Mouse (Mus musculus) erythroblast, embryonic 14.5 days (primary cell): ENCODE measurements around the gene Hoxb9. TPM values are rescaled to one million over a fixed set of nuclear protein-coding genes. Genes with fewer than 3 reads are reported as not detected.

Source experiments
- H3K27me3 ChIP-seq: 2 replicates; pipeline ENCODE4 v1.6.1; 2012; ENCODE audit warnings: inconsistent platforms; ENCODE audit not compliant: control insufficient read depth
- H3K36me3 ChIP-seq: 2 replicates; pipeline ENCODE4 v1.6.1; 2012; ENCODE audit warnings: mild to moderate bottlenecking, inconsistent platforms; ENCODE audit not compliant: control insufficient read depth
- H3K4me1 ChIP-seq: 2 replicates; pipeline ENCODE4 v1.6.1; 2012; ENCODE audit warnings: inconsistent platforms; ENCODE audit not compliant: control insufficient read depth
- H3K4me3 ChIP-seq: replicated peaks from 2 replicates; pipeline ENCODE3; 2012; ENCODE audit warnings: moderate library complexity, mild to moderate bottlenecking, inconsistent platforms
- H3K9me3 ChIP-seq: 2 replicates; pipeline ENCODE4 v1.6.1; 2012; ENCODE audit warnings: low read length, inconsistent platforms, mixed read lengths; ENCODE audit not compliant: control insufficient read depth
- GATA1 ChIP-seq: IDR thresholded peaks from 2 replicates; pipeline ENCODE4 v1.6.1; 2012; ENCODE audit warnings: low read length, inconsistent platforms, mixed read lengths
- TAL1 ChIP-seq: IDR thresholded peaks from 3 replicates; pipeline ENCODE4 v1.6.1; 2012; ENCODE audit warnings: low read length, inconsistent platforms, mixed read lengths
- polyA plus RNA-seq: library from polyadenylated mRNA; stranded (reverse); fragments of >175 nt; gene quantifications from 2 replicates; pipeline ENCODE4 v1.2.3, GENCODE M21; 2012

Gene Hoxb9
- polyA plus RNA-seq, 1 experiment = not detected

- peaks cover 100% of the 10 kb centered on the region for H3K27me3 ChIP-seq
- H3K4me3 ChIP-seq = no peak overlapping the region
- no peaks in the 10 kb centered on the region for H3K9me3 ChIP-seq
- TF ChIP-seq GATA1 (no peak), TAL1 (no peak)
- no peaks in the 10 kb centered on the region for H3K36me3 ChIP-seq
- no peaks in the 10 kb centered on the region for H3K4me1 ChIP-seq
These were observed 3.2 kb downstream of the Hoxb9 start for GRCm38 (mm10) chr11:96274428-96274827.

GRCm38 (mm10) chr11:96275896-96276295 lies 4.6 kb downstream of the Hoxb9 start:
- H3K36me3 ChIP-seq = no peaks in the 10 kb centered on the region
- H3K27me3 ChIP-seq = peaks cover 100% of the 10 kb centered on the region
- no peaks in the 10 kb centered on the region for H3K9me3 ChIP-seq
- TF ChIP-seq GATA1 (no peak), TAL1 (no peak)
- H3K4me1 ChIP-seq = no peaks in the 10 kb centered on the region
- no peak overlapping the region for H3K4me3 ChIP-seq

GRCm38 (mm10) chr11:96277151-96278044 lies 6.1 kb downstream of the Hoxb9 start:
- no peak overlapping the region for H3K4me3 ChIP-seq
- TF ChIP-seq GATA1 = no peak
- no peak for TF ChIP-seq TAL1
- peaks cover 100% of the 10 kb centered on the region for H3K27me3 ChIP-seq
- H3K4me1 ChIP-seq = no peaks in the 10 kb centered on the region
- no peaks in the 10 kb centered on the region for H3K9me3 ChIP-seq
- no peaks in the 10 kb centered on the region for H3K36me3 ChIP-seq

DNA sequence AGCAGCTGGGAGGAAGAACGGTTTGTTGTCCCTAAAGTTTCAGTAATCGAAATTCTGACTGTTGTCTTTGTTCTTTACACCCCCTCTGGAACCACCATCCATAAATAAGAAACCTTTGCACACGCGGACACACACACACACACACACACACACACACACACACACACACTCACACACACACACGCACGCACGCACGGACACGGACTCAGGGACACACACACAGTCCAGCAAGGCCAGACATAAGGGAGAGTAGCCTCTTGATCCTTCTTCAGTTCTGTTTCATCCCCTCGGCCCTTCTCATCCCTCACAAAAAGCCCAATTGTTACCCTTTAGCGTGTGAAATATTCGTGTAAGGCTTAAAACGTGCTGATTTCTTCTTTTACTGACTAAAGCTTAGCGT lies 7.1 kb downstream of the Hoxb9 start:
- H3K4me3 ChIP-seq = no peak overlapping the region
- H3K36me3 ChIP-seq = no peaks in the 10 kb centered on the region
- peaks cover 100% of the 10 kb centered on the region for H3K27me3 ChIP-seq
- H3K4me1 ChIP-seq = no peaks in the 10 kb centered on the region
- peaks cover 2% of the 10 kb centered on the region; the same call in 1 of the 2 replicates for H3K9me3 ChIP-seq
- TF ChIP-seq TAL1 (no peak), GATA1 (no peak)

- no peak for TF ChIP-seq GATA1
- TF ChIP-seq TAL1 = no peak
- Histone ChIP-seq H3K27me3 (peaks cover 100% of the 10 kb centered on the region), H3K4me1 (no peaks in the 10 kb centered on the region), H3K9me3 (peaks cover 2% of the 10 kb centered on the region; the same call in 1 of the 2 replicates), H3K4me3 (no peak overlapping the region), H3K36me3 (no peaks in the 10 kb centered on the region)
These were observed 7.5 kb downstream of the Hoxb9 start for GRCm38 (mm10) chr11:96278773-96279172.

DNA sequence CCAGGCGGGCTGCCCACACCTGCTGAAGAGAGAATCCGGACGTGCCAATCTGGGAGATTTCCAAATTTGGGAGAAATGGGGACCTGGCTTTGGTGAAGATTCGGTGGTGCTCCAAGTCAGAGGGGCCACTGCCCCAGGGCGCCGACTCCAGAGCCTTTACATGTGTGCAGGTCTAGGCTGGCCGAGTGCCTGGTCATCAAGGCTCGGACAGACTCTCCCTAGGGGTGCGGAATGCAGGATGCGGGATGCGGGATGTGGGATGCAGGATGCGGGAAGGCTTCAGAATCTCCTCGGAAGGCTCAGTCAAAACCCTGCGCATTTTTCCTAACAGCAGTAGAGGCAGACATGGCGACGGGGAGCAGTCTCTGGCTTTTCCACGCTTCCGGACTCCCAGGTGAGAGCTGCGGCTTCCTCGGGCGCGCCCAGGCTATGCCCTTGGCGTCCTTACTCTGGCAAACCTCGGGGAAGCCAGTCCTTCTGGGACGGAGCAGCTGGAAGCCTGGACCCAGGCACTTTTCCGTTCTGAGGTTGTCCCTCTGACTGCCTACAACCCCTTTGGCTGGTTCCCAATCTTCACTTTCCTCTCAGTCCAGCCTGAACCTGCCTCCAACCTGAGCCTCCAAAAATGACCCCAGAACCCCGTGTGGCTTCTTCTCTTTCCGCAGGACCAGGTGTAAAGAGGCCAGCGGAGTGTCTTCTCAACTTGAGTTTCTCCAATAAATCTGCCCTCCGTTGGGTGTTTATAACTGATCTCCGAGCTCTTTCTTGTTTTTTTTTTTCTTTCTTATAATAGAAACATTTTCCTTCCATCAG lies 8.4 kb downstream of the Hoxb9 start:
- Histone ChIP-seq H3K36me3 (no peaks in the 10 kb centered on the region), H3K4me1 (no peaks in the 10 kb centered on the region), H3K4me3 (no peak overlapping the region), H3K9me3 (peaks cover 2% of the 10 kb centered on the region; the same call in 1 of the 2 replicates), H3K27me3 (peaks cover 100% of the 10 kb centered on the region)
- TF ChIP-seq TAL1 = no peak

DNA sequence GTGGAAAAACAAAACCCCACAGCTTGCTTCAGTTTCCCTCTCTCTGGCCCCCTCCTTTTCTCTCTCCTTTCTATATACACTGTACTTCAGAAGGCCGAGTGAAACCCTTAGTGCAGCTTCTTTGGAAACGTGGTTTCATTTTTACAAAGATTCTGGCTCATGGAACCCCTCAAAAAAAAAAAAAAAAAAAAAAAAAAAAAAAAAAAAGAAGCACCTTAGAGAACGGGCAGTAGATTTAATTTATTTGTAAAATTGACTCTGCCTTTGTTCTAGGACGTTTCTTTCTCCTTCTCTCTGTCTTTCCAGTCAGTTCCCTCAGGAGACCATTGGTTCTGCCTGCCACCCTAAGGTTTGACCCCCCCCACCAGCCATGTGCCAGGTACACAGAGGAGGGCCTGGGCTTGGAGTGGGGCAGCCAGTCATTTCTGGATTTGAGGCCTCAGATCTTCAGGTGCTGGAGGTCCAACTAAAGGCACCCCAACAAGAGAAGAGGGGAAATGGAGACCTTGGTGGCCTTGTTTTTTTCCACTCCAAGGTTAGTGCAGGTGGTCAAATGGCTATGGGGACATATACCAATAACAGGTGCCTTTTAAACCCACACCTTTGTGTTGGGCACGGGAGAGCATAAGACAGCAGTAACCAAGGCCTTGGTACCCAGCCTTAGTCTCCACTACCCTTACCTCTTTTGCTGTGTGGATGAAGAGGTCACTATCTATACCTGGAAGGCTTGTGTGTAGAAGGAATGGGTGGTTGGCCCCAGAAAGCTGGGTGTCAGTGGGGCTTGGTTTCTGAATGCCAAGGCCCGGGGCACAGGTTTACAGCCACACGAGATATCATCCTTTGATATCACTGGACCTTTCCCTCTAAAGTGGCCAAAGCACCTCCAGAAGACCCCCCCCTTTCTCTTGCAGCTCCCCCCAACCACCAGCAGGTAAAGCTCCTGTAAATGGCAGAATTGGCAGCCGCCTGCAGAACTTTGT lies 9.4 kb downstream of the Hoxb9 start:
- peaks cover 100% of the 10 kb centered on the region for H3K27me3 ChIP-seq
- H3K4me1 ChIP-seq = no peaks in the 10 kb centered on the region

DNA sequence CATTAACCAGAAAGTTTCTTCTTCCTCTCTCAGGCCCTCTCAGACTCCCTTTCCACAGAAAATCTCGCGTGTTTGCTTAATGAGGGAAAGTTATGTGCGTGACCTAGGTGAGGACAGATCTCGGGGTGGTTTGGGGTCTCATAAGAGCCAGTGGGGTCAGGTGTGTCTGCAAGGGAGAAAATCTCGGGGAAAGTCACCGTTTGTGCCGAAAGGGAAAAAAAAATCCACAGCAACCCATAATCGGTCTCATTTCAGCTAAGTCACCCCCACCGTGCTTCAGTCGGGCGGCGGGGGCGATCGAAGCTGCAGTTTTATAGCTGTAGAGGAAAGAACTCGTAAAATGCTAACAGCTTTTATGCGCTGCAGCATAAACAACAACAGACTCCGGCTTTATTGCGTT lies 10.1 kb downstream of the Hoxb9 start:
- Histone ChIP-seq H3K36me3 (no peaks in the 10 kb centered on the region), H3K4me1 (no peaks in the 10 kb centered on the region), H3K9me3 (peaks cover 2% of the 10 kb centered on the region; the same call in 1 of the 2 replicates), H3K27me3 (peaks cover 100% of the 10 kb centered on the region), H3K4me3 (no peak overlapping the region)
- TF ChIP-seq TAL1 (no peak), GATA1 (no peak)

More for the DNA sequence above, 9.4 kb downstream of the Hoxb9 start:
- TF ChIP-seq TAL1 (no peak), GATA1 (no peak)
- H3K4me3 ChIP-seq = no peak overlapping the region
- no peaks in the 10 kb centered on the region for H3K36me3 ChIP-seq
- H3K9me3 ChIP-seq = peaks cover 2% of the 10 kb centered on the region; the same call in 1 of the 2 replicates
